Mouse (Mus musculus): ENCODE results near the gene Lrtm2. TPM values are rescaled to one million over a fixed set of nuclear protein-coding genes. Genes with fewer than 3 reads are reported as not detected.

Lrtm2 gene
- polyA plus RNA-seq, 1 experiment from 2014 or later, result 0.05 TPM

DNA sequence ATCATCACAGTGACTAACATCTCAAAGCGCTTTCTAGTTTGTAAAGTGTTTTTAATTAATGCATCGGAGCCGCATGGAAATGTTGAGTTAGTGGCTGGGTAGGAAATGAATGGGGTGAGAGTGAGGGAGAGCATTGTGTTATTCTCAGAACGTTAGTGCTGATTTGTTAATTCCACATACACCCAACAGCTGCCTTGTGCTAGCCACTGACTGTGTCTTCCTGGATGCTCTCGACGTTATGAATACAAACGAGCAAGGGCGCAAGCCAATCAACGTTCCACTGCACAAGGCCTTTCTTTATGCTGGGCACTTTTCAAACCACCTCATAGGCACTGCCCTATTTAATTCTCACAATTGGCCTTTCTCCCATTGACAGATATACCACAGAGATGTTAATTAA lies 11.8 kb downstream of the Lrtm2 start:
- no peaks in the 10 kb centered on the region for H3K36me3 ChIP-seq (ENCODE audit: control insufficient read depth, insufficient read depth, low read length)
- H3K27me3 ChIP-seq (ENCODE audit: control insufficient read depth, insufficient read depth, low read length), result peaks cover 35% of the 10 kb centered on the region
- H3K4me3 ChIP-seq (ENCODE audit: control insufficient read depth in 1 of 2, insufficient read depth in 1 of 2, low read depth in 1 of 2, low read length in 2 of 2), result no peak overlapping the region
- H3K4me2 ChIP-seq (ENCODE audit: low read length), result no peak overlapping the region
- no peak overlapping the region for H3K9ac ChIP-seq (ENCODE audit: low read length)
- peaks cover 3% of the 10 kb centered on the region; the same call in 1 of the 2 replicates for H3K9me3 ChIP-seq (ENCODE audit: control insufficient read depth, low read length)
- no peaks in the 10 kb centered on the region for H3K4me1 ChIP-seq (ENCODE audit: control insufficient read depth in 2 of 2, insufficient read depth in 2 of 2, low read length in 2 of 2)
- WGBS, result 76% methylated on average over 9 of the region's 9 CpGs
- ATAC-seq (ENCODE audit: insufficient number of reproducible peaks, insufficient read depth, low FRiP score, low read depth), result no peak
- H3K27ac ChIP-seq (replicated peaks in 1 of 2; ENCODE audit: control insufficient read depth in 1 of 2, insufficient read depth in 1 of 2, low read depth in 2 of 2, low read length in 2 of 2), result no peak overlapping the region

DNA sequence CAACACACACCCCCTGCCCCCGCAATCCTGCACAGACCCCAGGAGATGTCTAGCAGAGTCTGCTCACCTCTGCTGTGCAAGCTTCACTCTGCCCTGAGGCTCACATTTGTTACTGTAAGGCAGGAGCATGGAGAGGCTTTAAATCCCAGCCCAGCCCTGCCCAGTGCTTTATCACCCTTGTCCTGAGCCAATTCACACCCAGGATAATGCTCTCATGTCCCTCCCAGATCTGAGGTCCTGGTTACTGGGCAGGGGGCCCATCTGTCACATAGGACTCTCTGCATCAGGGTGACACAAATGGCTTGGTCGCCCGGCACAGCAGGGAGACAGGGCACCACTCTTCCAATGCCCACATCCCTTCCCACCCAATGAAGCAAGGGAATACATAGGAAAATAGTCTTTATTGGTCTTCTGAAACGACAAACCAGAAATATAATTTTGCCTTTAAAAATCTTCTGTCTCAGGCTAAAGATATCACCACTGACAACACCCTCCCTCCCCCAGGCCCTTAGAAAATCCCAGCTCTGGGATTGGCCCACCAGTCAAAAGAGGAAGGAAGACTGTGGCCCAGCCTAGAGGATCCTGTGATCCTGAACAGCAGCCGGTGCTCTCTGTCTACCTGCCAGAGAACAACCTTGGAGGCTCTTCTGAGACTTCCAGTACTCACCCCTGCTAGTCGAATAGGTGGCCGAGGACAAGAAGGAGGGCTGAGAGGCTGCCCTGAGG lies 15.7 kb downstream of the Lrtm2 start:
- Histone ChIP-seq H3K9ac (ENCODE audit: low read length) (no peak overlapping the region), H3K4me2 (ENCODE audit: low read length) (no peak overlapping the region), H3K4me3 (ENCODE audit: control insufficient read depth in 1 of 2, insufficient read depth in 1 of 2, low read depth in 1 of 2, low read length in 2 of 2) (no peak overlapping the region), H3K9me3 (ENCODE audit: control insufficient read depth, low read length) (peaks cover 3% of the 10 kb centered on the region; the same call in 1 of the 2 replicates), H3K27me3 (ENCODE audit: control insufficient read depth, insufficient read depth, low read length) (peaks cover 10% of the 10 kb centered on the region; the same call in 1 of the 2 replicates), H3K4me1 (ENCODE audit: control insufficient read depth in 2 of 2, insufficient read depth in 2 of 2, low read length in 2 of 2) (no peaks in the 10 kb centered on the region), H3K27ac (replicated peaks in 1 of 2; ENCODE audit: control insufficient read depth in 1 of 2, insufficient read depth in 1 of 2, low read depth in 2 of 2, low read length in 2 of 2) (no peak overlapping the region), H3K36me3 (ENCODE audit: control insufficient read depth, insufficient read depth, low read length) (no peaks in the 10 kb centered on the region)
- 30% methylated on average over 7 of the region's 7 CpGs for WGBS
- ATAC-seq (ENCODE audit: insufficient number of reproducible peaks, insufficient read depth, low FRiP score, low read depth), result no peak

GRCm38 (mm10) chr6:119313588-119314375 lies 16.8 kb downstream of the Lrtm2 start:
- Histone ChIP-seq H3K36me3 (ENCODE audit: control insufficient read depth, insufficient read depth, low read length) (no peaks in the 10 kb centered on the region), H3K4me3 (ENCODE audit: control insufficient read depth in 1 of 2, insufficient read depth in 1 of 2, low read depth in 1 of 2, low read length in 2 of 2) (no peak overlapping the region), H3K27me3 (ENCODE audit: control insufficient read depth, insufficient read depth, low read length) (0 out of 2 replicates have a peak, but pooled peaks cover 6% of the 10 kb centered on the region), H3K4me1 (ENCODE audit: control insufficient read depth in 2 of 2, insufficient read depth in 2 of 2, low read length in 2 of 2) (no peaks in the 10 kb centered on the region), H3K9ac (ENCODE audit: low read length) (no peak overlapping the region), H3K4me2 (ENCODE audit: low read length) (no peak overlapping the region), H3K9me3 (ENCODE audit: control insufficient read depth, low read length) (no peaks in the 10 kb centered on the region), H3K27ac (replicated peaks in 1 of 2; ENCODE audit: control insufficient read depth in 1 of 2, insufficient read depth in 1 of 2, low read depth in 2 of 2, low read length in 2 of 2) (no peak overlapping the region)
- WGBS, result 50% methylated on average over 14 of the region's 14 CpGs
- no peak for ATAC-seq (ENCODE audit: insufficient number of reproducible peaks, insufficient read depth, low FRiP score, low read depth)

DNA sequence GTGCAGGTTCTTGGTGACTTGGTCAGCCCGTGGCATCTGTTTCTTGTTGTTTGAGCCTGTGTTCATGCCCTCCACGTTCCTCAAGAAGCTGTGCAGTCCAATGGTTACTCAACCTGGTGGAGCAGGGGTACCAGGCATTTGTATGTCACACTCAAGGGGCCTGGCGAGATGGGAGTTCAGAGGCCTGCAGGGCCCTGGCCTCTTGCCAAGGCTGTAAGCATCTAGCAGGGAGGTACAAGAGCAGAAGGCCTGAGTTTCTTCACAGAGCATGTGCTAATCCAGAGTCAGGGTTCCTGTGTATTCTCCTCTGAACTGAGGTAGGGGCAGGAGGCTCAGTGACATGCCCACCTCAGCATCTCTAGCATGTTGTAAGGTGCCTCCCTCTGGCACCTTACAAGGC lies 17.5 kb downstream of the Lrtm2 start:
- Histone ChIP-seq H3K9ac (ENCODE audit: low read length) (no peak overlapping the region), H3K4me3 (ENCODE audit: control insufficient read depth in 1 of 2, insufficient read depth in 1 of 2, low read depth in 1 of 2, low read length in 2 of 2) (no peak overlapping the region), H3K27ac (replicated peaks in 1 of 2; ENCODE audit: control insufficient read depth in 1 of 2, insufficient read depth in 1 of 2, low read depth in 2 of 2, low read length in 2 of 2) (no peak overlapping the region), H3K9me3 (ENCODE audit: control insufficient read depth, low read length) (no peaks in the 10 kb centered on the region), H3K4me2 (ENCODE audit: low read length) (no peak overlapping the region), H3K27me3 (ENCODE audit: control insufficient read depth, insufficient read depth, low read length) (0 out of 2 replicates have a peak, but pooled peaks cover 12% of the 10 kb centered on the region), H3K4me1 (ENCODE audit: control insufficient read depth in 2 of 2, insufficient read depth in 2 of 2, low read length in 2 of 2) (no peaks in the 10 kb centered on the region), H3K36me3 (ENCODE audit: control insufficient read depth, insufficient read depth, low read length) (no peaks in the 10 kb centered on the region)
- WGBS, result 37% methylated on average over 3 of the region's 3 CpGs
- no peak for ATAC-seq (ENCODE audit: insufficient number of reproducible peaks, insufficient read depth, low FRiP score, low read depth)

DNA sequence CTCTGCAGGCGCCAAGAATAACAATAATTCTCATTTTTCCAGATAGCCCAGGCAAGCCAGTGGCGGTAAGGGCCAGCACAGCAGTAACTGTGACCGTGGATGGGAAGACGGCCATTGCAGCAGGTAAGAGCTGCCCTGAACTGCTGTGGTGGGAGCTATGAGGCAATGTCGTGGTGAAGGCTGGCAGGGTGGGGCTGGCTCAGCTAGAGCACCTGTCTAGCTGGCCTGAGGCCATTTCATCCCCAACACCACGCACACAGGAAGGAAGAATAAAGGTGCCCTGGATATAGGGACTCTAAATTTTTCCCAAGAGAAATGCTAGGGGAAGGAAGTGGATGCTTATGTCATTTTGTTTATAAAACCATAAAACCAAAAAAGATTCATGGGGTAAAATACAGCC lies 18.2 kb downstream of the Lrtm2 start:
- Histone ChIP-seq H3K4me3 (ENCODE audit: control insufficient read depth in 1 of 2, insufficient read depth in 1 of 2, low read depth in 1 of 2, low read length in 2 of 2) (no peak overlapping the region), H3K36me3 (ENCODE audit: control insufficient read depth, insufficient read depth, low read length) (no peaks in the 10 kb centered on the region), H3K9me3 (ENCODE audit: control insufficient read depth, low read length) (no peaks in the 10 kb centered on the region), H3K4me1 (ENCODE audit: control insufficient read depth in 2 of 2, insufficient read depth in 2 of 2, low read length in 2 of 2) (no peaks in the 10 kb centered on the region), H3K4me2 (ENCODE audit: low read length) (no peak overlapping the region), H3K27ac (replicated peaks in 1 of 2; ENCODE audit: control insufficient read depth in 1 of 2, insufficient read depth in 1 of 2, low read depth in 2 of 2, low read length in 2 of 2) (no peak overlapping the region), H3K9ac (ENCODE audit: low read length) (no peak overlapping the region), H3K27me3 (ENCODE audit: control insufficient read depth, insufficient read depth, low read length) (0 out of 2 replicates have a peak, but pooled peaks cover 12% of the 10 kb centered on the region)
- ATAC-seq (ENCODE audit: insufficient number of reproducible peaks, insufficient read depth, low FRiP score, low read depth), result no peak
- 76% methylated on average over 6 of the region's 6 CpGs for WGBS

GRCm38 (mm10) chr6:119310176-119310575 lies 20.4 kb downstream of the Lrtm2 start:
- WGBS, result 56% methylated on average over 9 of the region's 9 CpGs
- 0 out of 2 replicates have a peak, but pooled peaks cover 15% of the 10 kb centered on the region for H3K27me3 ChIP-seq (ENCODE audit: control insufficient read depth, insufficient read depth, low read length)
- H3K4me3 ChIP-seq (ENCODE audit: control insufficient read depth in 1 of 2, insufficient read depth in 1 of 2, low read depth in 1 of 2, low read length in 2 of 2), result no peak overlapping the region
- H3K4me1 ChIP-seq (ENCODE audit: control insufficient read depth in 2 of 2, insufficient read depth in 2 of 2, low read length in 2 of 2), result no peaks in the 10 kb centered on the region
- H3K9me3 ChIP-seq (ENCODE audit: control insufficient read depth, low read length), result no peaks in the 10 kb centered on the region
- H3K36me3 ChIP-seq (ENCODE audit: control insufficient read depth, insufficient read depth, low read length), result no peaks in the 10 kb centered on the region
- H3K9ac ChIP-seq (ENCODE audit: low read length), result no peak overlapping the region
- no peak overlapping the region for H3K4me2 ChIP-seq (ENCODE audit: low read length)
- ATAC-seq (ENCODE audit: insufficient number of reproducible peaks, insufficient read depth, low FRiP score, low read depth), result no peak
- H3K27ac ChIP-seq (replicated peaks in 1 of 2; ENCODE audit: control insufficient read depth in 1 of 2, insufficient read depth in 1 of 2, low read depth in 2 of 2, low read length in 2 of 2), result no peak overlapping the region

- no peak overlapping the region for H3K4me2 ChIP-seq (ENCODE audit: low read length)
- 64% methylated on average over 10 of the region's 10 CpGs for WGBS
- no peaks in the 10 kb centered on the region for H3K36me3 ChIP-seq (ENCODE audit: control insufficient read depth, insufficient read depth, low read length)
- no peaks in the 10 kb centered on the region for H3K4me1 ChIP-seq (ENCODE audit: control insufficient read depth in 2 of 2, insufficient read depth in 2 of 2, low read length in 2 of 2)
- H3K9me3 ChIP-seq (ENCODE audit: control insufficient read depth, low read length), result no peaks in the 10 kb centered on the region
- ATAC-seq (ENCODE audit: insufficient number of reproducible peaks, insufficient read depth, low FRiP score, low read depth), result no peak
- 0 out of 2 replicates have a peak, but pooled peaks cover 12% of the 10 kb centered on the region for H3K27me3 ChIP-seq (ENCODE audit: control insufficient read depth, insufficient read depth, low read length)
- H3K4me3 ChIP-seq (ENCODE audit: control insufficient read depth in 1 of 2, insufficient read depth in 1 of 2, low read depth in 1 of 2, low read length in 2 of 2), result no peak overlapping the region
- no peak overlapping the region for H3K27ac ChIP-seq (replicated peaks in 1 of 2; ENCODE audit: control insufficient read depth in 1 of 2, insufficient read depth in 1 of 2, low read depth in 2 of 2, low read length in 2 of 2)
- no peak overlapping the region for H3K9ac ChIP-seq (ENCODE audit: low read length)
Observed at GRCm38 (mm10) chr6:119307867-119308413, 22.6 kb downstream of the Lrtm2 start.

Measured in heart, embryonic 14.5 days (tissue).